Mouse (Mus musculus) cerebellum, adult 11 months (tissue): Measurements from ENCODE around the gene Vmn2r65.

Experiments
- DNase-seq: peaks from one replicate; pipeline ENCODE4 v3.0.0; 2022

Vmn2r65 gene

GRCm38 (mm10) chr7:84964015-84964414, at the start of gene Vmn2r65:
Gene Vmn2r65, minus strand, starts transcription at chr7:84964115.
- no peak for DNase-seq

- DNase-seq = no peak
These were observed 48.3 kb upstream of the Vmn2r65 start, which contains the start of gene Vmn2r66 for GRCm38 (mm10) chr7:85012168-85012567. Gene Vmn2r66, minus strand, starts transcription at chr7:85012268.

GRCm38 (mm10) chr7:84996694-84997093, 32.8 kb upstream of the Vmn2r65 start:
- no peak for DNase-seq
